Comparison of ENCODE assay signal across 8 mouse cellular contexts in genomic region chr9:68094561-68094960, GRCm38 (mm10).
"Had no signal": no experiment of that assay in that cellular context is flagged by ENCODE, and none has a peak within 500 bp of the region (broad histone marks: within the 10 kb centered on the region; RNA-seq: fewer than 3 reads in every experiment).

No protein-coding gene starts in this region.

- DNase-seq: kidney, adult 8-10 months; kidney, postnatal 25 days; lung, embryonic 14.5 days; lung, postnatal 10 days; lung, postnatal 4 days; midbrain, embryonic 14.5 days; thymus, adult 2 months; thymus, postnatal 25 days had no signal
